Mouse (Mus musculus) embryonic fibroblast, embryonic 13.5 days (primary cell): ENCODE data around the gene Opalin.

Source experiments
- CTCF ChIP-seq: IDR thresholded peaks from 2 replicates; pipeline ENCODE4 v1.5.1; 2011; ENCODE audit warnings: mild to moderate bottlenecking, control low read depth, low read length, moderate library complexity, borderline replicate concordance; ENCODE audit not compliant: insufficient read depth
- POLR2A ChIP-seq: IDR thresholded peaks from 2 replicates; pipeline ENCODE4 v1.6.1; 2011; ENCODE audit warnings: low read depth, mild to moderate bottlenecking, control low read depth, low read length, moderate library complexity

- TF ChIP-seq CTCF (no peak), POLR2A (no peak)
Measured at GRCm38 (mm10) chr19:41083646-41084045, 6.7 kb upstream of the Opalin start.
